Mouse (Mus musculus) lung, postnatal 0 days (tissue): ENCODE results near the gene Nepro.

Experiments
- CTCF ChIP-seq: IDR thresholded peaks from 2 replicates; pipeline ENCODE4 v1.5.1; 2016; ENCODE audit warnings: antibody characterized with exemption, mild to moderate bottlenecking
- EP300 ChIP-seq: IDR thresholded peaks from 2 replicates; pipeline ENCODE4 v1.6.1; 2016; ENCODE audit warnings: antibody characterized with exemption, mild to moderate bottlenecking, control low read depth

- TF ChIP-seq CTCF = no peak
- TF ChIP-seq EP300 = no peak
Observed at GRCm38 (mm10) chr16:44697473-44698205, 26.5 kb upstream of the Nepro start.
